Mouse (Mus musculus) heart, postnatal 0 days (tissue): ENCODE measurements at regions not wholly inside any gene's neighbourhood (a gene's known extent, or its start where the extent isn't known, plus 50 kb on each side); places are given as distances from the start of the nearest gene placed in this dataset.

Experiments used
- CTCF ChIP-seq: IDR thresholded peaks from 2 replicates; pipeline ENCODE4 v1.5.1; 2016; ENCODE audit warnings: antibody characterized with exemption, control low read depth, low read depth
- EP300 ChIP-seq: IDR thresholded peaks from 2 replicates; pipeline ENCODE4 v1.6.1; 2016; ENCODE audit warnings: antibody characterized with exemption, low read depth

DNA sequence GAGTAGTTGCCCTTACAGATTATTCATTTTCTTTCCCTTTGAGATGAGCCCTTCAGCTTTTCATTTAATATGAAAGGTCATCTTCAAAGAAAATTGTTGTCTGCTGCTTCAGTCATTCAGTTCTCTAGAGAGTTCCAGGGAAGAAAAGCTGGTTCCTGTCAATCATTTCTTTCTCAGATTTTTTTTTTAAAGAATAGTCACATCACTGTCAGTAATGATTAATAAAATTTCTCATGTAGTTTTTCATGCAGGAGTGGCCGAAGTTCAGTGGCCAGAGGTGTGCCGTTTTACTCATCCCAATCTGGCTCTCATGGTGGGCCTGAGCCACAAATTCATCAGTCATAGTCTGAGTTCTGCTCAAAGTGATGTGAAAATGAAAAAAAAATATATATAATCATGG lies 121.5 kb upstream of the Nectin3 start:
- no peak for TF ChIP-seq CTCF
- TF ChIP-seq EP300: no peak
